Mouse (Mus musculus) adrenal gland, postnatal 4 days (tissue): ENCODE measurements around the gene Cmtm7. TPM values are rescaled to one million over a fixed set of nuclear protein-coding genes. Genes with fewer than 3 reads are reported as not detected.

Experiments
- DNase-seq, 2 experiments: peaks; one replicate each; pipeline ENCODE4 v3.0.0; 2021 to 2022; ENCODE audit warnings: low spot score in 2 of 2, mixed read lengths in 2 of 2
- long read RNA-seq, 2 experiments: library from polyadenylated mRNA; stranded (forward); transcript quantifications; one replicate each; pipeline ENCODE4 v2.0.0; 2021
- total RNA-seq, 2 experiments: library from RNA; stranded (reverse); gene quantifications; 2 replicates each; pipeline ENCODE4 v1.2.3; 2021

The Cmtm7 gene
- total RNA-seq: 10 to 100 TPM; 59.6 to 62.7 TPM
- long read RNA-seq, experiment 1, transcript Cmtm7-201 (5 exons, 993 nt): major isoform, 21 of 33 reads
- long read RNA-seq, experiment 1, partial matches to known transcripts: 2 of 33 reads
- long read RNA-seq, experiment 1, other reads (novel, unspliced or antisense): 8 of 33 reads
- long read RNA-seq, experiment 2, transcript Cmtm7-201 (5 exons, 993 nt): major isoform, 74 of 110 reads
- long read RNA-seq, experiment 2, transcript Cmtm7-202 (4 exons, 874 nt): minor isoform, 14 of 110 reads
- long read RNA-seq, experiment 2, partial matches to known transcripts: 5 of 110 reads
- long read RNA-seq, experiment 2, other reads (novel, unspliced or antisense): 15 of 110 reads

DNA sequence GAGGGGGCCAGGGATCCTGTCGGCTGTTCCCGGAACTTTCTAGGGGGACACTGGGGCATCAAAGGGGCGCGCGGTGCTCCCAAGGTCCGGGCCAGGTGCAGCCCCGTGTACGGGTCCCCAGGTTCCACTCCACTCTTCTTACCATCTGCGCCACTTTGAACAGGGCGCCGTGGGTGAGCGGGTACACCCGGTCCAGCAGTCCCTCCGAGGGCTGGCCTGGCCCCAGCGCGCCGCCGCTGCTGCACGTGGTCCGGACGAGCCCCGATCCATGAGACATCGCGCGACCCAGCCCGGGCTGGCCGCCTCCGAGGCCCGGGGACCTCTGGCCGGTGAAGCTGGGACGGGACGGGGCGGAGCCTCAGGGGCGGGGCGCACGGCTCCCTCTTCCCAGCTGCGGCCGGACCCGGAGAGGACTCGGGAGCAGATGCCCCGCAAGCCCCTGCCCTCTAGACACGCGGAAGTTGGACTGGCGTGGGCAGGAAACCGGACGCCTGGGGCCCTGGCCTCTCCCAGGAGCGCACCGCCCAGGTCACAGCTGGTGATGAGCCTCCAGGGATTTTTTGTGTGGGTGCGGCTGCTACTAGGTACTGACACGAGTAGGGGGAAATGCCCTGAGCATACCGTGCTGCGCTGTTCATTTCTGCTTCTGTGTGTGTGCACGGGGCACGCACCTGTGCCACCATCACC, at the start of gene Cmtm7:
TSS of gene Cmtm7 (minus strand) at position 331 of the 687 bp plus-strand sequence.
- peak; percentile 60 to 65 for DNase-seq

DNA sequence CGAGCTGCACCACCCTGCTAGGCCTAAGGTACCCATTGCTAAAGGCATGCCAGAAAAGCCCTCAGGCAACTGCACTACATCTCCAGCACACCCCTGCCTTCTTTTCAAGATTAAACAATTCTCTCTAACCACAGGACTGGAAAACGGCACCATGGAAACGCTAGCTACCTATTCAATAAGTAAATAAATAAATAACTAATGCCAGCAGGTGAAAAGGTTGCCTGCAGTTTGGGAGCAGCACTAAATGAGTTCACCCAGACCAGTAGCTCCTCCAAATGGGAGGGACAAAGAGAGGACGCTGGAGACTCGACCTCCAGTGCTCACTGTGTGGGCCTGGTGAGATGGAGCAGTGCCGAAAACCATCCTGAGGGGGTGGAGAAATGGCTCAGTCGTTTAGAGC, 48.7 kb upstream of the Cmtm7 start:
- no peak for DNase-seq

DNA sequence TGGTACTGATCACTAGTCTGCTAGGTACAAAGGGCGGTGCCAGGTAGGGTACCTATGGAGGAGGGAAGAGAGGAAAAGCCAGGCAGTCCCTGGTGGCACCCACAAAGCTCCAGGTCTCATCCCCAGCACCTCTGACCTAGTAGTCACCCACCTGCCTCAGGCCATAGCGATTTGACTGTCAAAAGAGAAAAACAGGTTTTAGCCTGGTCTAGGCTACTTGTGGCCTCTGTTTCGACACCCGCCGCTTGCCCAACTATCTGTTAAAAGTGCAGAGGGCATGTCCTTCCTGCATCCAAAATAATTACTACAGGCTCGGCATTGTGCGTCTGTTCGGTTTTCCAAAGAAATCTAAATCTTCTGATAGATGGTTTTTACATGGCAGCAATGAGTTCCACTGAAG, 48.0 kb upstream of the Cmtm7 start:
- DNase-seq: no peak

DNA sequence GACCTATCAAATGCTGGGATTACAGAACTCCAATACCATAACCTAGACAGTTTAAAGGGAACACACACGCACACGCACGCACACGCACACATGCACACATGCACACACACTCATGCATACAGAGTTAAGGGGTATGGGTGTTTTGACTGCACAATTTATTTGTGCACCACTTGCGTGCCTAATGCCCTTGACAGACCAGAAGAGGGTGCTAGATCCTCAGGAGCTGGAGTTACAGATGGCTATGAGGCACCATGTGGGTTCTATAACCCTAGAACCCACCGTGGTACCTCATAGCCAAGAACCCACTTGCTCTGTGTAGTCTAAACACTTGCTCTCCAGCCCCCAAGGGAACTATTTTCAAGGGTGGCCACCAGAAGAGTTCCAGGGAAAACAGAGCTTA, 46.7 kb upstream of the Cmtm7 start:
- no peak for DNase-seq

DNA sequence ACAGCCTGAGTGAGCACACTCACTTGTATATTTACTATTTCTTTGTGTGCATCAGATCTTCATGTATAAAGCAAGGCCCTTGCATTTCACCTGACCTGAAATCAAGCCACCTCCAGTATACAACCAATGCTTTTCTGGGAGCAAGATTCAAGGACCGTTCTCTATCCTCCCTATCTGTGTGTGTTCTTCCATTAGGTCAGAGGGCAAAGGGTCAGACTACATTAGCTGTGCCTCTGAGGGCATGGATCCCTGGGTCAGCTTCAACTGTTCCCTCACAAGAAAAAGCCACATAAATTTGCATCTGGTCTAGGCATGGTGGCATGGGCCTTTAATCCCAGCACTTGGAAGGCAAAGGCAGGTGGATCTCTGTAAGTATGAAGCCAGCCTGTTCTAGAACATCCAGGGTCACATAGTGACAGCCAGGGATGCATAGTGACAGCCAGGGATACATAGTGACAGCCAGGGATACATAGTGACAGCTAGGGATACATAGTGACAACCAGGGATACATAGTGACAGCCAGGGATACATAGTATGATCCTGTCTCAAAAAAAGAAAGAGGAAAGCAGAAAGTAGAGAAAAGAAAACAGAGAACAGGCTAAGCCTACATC, 45.7 kb upstream of the Cmtm7 start:
- no peak for DNase-seq

DNA sequence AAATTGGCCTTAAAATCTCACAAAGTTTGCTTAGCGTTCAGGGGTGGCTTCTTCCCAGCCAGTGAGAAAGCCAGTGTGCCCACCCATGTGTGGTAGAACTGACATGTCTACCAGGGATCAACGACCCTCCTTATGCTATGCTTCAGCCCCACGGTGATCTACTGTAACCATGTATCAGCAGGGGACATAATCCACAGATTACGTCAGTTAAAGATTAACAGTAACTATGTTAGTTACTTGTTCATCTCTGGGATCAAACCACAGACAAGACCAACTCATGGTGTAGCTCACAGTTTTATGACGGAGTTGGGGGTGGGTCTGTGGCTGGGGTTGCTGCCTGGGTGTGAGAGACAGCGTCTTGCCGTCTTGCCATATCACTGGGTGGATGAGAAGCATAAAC, 42.5 kb upstream of the Cmtm7 start:
- no peak for DNase-seq

DNA sequence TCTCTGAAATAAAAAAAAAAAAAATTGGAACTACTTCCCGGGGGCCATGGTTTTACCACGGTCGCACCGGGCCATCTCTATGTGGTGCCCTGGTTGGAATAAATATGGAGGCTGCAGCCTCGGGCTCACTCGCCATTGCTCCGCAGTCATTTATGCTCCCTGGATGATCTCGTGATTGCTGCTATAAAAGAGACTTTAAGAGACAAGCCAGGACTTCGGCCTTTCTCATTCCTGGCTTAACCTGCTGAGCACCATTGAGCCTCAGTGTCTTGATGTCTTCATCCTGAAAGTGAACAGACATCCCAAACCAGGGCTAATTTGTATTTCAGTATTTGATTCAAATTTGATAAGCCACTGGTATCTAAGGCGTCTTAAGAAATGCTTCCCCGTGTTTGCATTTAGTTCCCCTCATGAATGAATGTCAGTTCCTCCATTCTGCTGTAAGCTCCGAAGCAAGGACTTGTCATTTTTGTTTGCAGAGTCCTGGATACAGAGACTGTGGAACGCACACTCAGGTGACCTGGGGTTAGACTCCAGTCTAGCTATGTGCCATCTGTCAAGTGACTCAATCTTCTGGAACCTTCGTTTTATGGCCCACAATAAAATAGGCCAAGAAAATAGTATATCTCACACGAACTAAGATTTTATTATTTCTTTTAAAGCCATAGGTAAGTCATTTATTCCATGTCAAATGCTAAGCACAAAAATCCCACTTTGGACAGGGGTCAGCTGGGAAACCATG, 40.1 kb upstream of the Cmtm7 start:
- DNase-seq: no peak

DNA sequence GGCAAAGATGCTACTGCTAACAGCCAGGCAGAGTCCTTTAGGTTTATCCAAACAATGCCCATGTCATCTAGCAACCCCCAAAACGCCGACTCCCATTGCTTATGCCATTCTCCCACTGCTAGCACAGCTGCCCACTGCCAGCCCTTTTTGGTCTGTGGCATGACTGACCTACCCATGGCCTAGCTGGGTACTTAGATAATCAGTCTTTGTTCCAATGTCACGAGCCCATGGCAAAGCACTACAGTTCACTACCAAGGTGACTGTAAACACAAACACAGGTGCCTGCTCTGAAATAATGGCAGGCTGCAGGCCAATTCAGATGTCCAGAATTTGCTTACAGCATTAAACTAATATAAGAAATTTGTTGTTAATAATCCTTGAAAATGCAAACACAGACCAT, 37.3 kb upstream of the Cmtm7 start:
- DNase-seq: no peak

DNA sequence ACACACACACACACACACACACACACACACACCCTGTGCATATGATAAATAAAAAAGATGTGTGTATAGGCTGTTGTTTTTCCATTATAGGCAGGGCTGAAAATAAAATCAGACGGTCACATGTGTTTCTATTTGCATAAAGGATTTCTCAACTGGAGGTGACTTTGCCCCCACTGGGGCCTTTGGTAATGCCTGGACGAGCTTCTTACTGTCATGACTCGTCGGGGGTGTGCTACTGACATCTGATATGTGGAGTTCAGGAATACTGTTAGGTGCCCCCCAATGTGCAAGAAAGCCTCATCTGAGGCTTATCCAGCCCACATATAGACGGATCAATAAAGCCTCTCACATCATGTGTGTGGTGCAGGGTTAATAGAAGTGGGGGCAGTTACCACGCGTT, 35.4 kb upstream of the Cmtm7 start:
- DNase-seq: no peak

DNA sequence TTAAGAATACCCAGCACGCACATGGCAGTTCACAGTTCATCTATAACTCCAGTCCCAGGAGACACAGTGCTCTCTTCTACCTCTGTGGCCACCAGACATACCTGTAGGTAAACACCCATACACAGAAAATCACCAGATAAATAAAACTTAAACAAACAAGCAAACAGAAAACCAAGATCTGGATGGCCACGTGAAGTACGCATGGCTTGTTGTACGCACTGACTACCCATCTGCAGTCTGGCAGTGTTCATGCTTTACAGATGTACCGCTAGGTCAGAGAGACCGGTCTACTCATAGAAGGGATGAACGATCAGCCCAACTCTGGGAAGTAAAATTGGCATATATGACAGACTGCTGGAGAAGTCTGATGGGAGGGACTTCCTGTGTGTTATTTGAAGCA, 34.5 kb upstream of the Cmtm7 start:
- no peak for DNase-seq

DNA sequence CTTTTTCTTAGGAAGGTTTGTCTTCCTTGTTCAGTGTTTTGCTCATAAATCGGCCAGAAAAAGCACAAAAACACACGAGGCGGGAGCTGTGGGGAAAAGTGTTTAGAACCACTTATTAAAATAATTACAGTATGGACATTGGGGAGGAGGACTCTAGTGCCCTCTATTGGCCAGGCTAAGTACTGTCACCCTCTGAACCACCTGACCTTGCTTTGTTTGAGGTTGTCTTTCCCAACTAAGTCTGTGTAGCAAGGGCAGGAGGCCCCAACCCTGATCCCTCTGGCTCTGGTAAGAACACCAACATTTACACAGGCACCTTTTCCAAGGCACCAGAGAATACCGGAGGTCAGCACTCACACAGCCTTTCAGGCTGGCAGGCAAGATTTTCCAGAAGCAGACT, 33.7 kb upstream of the Cmtm7 start:
- no peak for DNase-seq

DNA sequence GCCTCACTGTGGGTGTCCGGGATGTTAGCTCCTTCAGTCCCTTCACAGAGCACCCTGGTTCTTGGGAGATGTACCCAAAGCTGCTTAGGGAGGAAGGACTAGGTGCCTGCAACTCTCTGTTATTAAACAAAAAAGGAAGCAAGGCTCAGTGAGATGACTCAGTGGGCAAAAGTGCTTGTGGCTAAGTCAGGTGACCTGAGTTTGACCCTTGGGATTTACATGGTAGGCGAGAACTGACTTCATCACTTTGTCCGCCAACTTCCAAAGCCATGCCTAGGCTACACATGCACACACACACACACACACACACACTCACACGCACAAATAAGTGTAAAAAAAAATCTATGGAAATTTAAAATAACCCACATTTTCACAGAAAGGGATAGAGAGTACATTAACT, 30.3 kb upstream of the Cmtm7 start:
- no peak for DNase-seq

DNA sequence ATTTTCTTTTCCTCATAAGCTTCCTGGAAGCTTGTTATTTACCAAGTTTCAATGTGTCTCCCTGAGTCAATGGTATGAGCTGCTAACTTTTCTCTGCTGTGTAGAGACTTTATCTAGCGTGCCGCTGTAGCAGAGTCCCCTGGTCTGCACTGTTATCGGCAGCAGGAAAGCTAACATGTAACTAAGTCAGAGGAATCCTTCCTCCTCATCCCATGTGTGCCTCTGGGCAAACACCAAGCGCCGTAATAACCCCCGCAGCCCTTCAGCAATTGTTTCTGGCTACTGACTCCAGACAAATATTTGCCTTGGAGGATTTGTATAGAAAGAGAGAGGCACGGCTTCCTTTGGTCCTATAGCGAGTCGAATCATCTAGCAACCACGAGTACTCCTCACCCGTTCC, 29.2 kb upstream of the Cmtm7 start:
- no peak for DNase-seq

DNA sequence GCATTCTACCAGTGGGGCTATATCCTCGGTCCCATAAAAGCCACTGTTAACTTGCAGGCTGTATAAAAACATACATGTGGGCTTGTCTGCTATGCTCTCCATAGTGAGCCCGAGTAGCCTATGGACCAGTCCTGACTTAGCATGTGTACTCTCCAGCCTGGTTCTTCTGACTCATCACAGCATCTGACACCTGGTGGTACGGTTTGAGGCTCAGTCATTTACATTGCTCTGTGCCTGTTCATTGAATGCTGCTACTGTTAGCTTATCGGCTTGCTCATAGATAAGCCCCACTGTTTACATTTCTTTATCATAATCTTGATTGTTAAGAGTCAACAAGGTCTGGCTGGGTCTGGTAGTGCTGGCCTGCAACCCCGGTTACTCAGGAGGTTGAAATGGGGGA, 27.0 kb upstream of the Cmtm7 start:
- no peak for DNase-seq

DNA sequence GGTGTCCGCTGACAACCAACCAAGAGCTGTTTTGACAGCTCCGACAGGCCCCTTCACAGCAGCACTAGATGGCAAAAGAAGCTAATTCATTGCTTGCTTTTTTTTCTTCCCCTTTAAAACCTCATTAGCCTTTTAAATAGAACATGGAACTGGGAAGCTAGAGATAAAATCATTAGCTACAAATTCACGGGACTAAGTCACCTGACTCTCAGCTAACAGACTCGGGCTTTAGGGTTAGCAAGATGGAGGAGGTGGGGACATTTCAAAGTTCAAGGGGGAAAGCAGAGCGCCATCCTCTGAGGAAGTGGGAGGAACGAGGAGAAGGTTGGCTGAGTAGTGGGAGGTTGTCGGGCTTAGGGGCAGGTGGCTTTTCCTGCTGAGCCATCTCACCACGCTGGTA, 25.6 kb upstream of the Cmtm7 start:
- DNase-seq: no peak

DNA sequence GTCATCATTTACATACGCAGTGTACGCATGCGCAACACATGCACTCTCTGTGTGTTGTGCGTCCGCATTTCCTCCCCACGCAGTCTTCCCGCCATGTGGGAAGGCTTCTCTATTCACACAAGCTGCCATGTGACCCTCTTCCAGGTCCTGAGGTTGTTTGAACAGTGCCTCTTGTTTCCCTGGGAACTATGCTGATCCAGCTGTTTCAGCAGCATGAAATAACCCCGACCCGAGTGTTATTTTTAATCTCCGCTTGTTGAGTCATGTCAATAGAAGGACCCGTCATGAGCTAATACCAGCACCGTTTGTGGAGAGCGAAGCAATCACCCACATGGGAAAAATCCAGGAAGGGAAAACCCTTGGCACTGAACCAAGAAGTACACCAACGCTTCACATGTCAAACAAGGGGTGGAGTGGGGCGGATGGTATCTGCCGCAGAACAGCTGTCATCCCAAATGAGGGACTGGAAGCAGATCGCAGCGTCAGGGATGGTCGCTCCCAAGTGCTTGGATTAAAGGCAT, 23.6 kb upstream of the Cmtm7 start:
- DNase-seq: no peak

DNA sequence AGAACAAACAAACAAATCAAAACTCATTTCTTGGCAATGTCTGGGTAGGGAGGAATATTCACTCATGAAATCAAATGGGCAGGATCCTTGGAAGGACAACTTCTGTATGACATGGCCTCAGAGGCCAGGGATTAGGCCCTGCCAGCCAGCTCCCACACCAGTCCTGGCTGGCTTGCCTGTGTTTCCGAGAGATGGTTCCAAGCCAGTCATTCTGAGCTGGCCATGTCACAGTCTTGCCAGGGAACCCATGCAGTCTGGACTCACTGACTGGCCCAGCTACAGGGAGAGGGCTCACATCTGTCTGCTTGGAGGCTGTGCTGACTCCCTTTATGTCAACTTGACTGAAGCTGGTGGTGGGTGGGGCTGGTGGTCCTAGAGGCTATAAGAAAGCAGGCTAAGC, 20.5 kb upstream of the Cmtm7 start:
- DNase-seq: no peak

DNA sequence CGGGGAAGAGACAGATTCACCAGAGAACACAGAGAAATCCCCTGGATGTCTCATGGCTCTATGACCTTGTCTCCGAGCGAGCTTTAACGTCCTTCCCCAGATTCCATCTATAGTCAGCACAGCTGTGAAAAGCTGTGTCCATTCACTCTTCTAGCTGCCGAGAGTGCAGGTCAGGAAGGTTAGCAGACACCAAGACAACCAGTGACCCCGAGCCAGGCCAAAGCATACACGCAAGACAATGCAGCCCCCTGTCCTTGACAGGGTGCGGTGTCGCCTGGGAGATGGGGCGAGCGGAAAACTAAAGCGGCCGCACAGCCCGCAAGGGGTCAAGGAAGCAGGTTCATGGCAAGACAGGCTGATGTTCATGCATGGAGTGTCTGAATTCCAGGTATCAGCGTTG, 19.6 kb upstream of the Cmtm7 start:
- no peak for DNase-seq

DNA sequence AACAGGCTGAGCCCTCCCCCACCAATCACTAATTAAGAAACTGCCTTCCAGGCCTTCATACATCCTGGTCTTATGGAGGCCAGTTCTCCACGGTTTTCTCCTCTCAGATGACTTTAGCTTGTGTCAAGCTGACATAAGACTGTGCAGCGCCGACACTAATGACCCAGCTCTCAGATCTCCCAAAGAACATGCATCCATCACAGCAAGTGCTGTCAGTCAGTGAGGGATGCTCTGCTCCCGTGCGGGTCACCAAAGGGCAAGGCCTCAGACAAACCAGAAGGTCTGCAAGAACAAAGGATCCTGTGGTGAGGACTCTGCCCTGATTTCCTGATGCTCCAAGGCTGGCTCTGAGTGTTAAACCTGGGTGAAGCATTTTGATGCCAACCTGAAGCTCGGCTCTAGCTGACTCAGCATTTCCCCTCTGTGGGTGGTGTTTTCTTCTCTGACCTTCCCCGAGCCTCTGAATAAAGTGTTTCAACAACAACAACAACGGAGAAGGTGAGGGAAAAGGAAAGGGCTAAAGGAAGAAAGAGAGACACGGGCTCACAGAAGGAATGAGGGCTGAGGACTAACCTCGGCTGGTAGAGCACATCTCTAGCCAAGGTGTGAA, 17.9 kb upstream of the Cmtm7 start:
- no peak for DNase-seq

DNA sequence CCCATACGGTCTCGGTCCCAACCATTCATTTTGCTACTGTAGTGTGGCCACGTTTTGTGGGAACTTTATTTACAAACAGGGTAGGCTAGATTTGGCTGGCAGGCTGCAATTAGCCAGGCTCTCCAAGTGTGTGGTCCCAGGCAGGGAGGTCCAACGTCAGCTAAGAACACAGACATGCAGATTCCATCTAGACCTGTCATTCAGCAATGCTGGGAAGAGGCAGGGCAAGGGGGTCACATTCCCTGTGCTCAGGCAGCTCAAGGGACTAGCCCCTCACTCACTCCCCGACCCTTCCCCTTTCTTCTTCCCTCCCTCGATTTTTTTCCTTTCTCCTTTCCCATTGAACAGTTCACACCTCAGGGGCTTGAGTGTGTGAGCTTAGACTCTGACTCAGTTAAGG, 17.2 kb upstream of the Cmtm7 start:
- DNase-seq: no peak

DNA sequence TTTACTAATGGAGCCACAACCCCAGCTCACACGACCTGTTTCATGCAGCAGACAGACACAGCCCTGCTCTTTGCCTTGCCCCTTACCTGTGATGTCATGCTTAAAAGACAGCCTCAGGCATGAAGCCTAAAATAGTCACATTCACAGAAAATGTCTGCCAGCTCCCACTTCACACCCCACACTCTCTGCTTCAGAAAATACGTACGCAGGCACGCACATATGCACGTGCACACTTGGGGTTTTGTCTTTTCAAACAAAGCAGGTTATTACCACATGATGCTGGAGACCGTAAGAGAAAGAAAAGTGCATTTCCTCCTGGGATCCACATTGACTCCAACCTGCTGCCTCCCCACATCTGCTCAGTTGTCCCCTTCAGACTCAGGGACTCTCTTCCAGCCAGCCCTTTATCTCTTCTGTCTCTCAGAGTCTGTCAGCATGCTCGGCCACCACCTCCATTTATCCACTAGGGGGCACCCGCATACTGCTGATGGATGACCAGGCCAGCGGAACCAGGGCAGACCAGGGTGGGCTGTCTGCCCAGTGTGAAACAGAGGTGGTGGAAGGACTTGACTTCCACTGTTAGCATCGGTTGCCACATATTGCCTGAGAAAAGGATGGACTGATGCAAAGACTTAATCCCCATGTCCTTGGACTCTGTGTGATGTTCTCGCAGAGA, 15.8 kb upstream of the Cmtm7 start:
- peak; percentile 61 to 79 for DNase-seq
